Mouse (Mus musculus) spleen, adult 2 months (tissue): ENCODE measurements at regions not wholly inside any gene's neighbourhood (a gene's known extent, or its start where the extent isn't known, plus 50 kb on each side); places are given as distances from the start of the nearest gene placed in this dataset.

ENCODE experiments used
- CTCF ChIP-seq: fragments of 200-500 bp; IDR thresholded peaks from 2 replicates; pipeline ENCODE4 v1.5.1; 2011; ENCODE audit warnings: mild to moderate bottlenecking, inconsistent platforms; ENCODE audit not compliant: insufficient read depth, insufficient read length, insufficient replicate concordance; ENCODE audit errors: extremely low read depth
- POLR2A ChIP-seq: fragments of 200-500 bp; IDR thresholded peaks from 2 replicates; pipeline ENCODE4 v1.6.1; 2011; ENCODE audit warnings: low read depth, low read length, inconsistent platforms

GRCm38 (mm10) chr13:26594313-26594712, 175.7 kb downstream of the Hdgfl1 start:
- TF ChIP-seq CTCF (no peak), POLR2A (no peak)
